ENCODE assay signal across 9 mouse cellular contexts in genomic region chr1:21074231-21074630, GRCm38 (mm10). TPM values are rescaled to one million over a fixed set of nuclear protein-coding genes. Genes with fewer than 3 reads are reported as not detected.
DNase-seq lines count a peak whose midpoint lies in the region; ATAC-seq and TF ChIP-seq lines count a peak whose summit lies in the region.
"Had no signal": no experiment of that assay in that cellular context is flagged by ENCODE, and none has a peak within 500 bp of the region (broad histone marks: within the 10 kb centered on the region; RNA-seq: fewer than 3 reads in every experiment).

No protein-coding gene starts in this region.

- intact Hi-C loops in heart, postnatal 36 days (cut with DNase I): no loop called here

- DNase-seq in heart, embryonic 10.5 days (ENCODE audit: low spot score): peak; percentile 88
- DNase-seq in heart, postnatal 36 days: no peak
- peak; percentile 87 for DNase-seq in brain, embryonic 14.5 days (ENCODE audit: low read depth)
- DNase-seq in layer of hippocampus, postnatal 10 days (ENCODE audit: low spot score in 2 of 2): peak; percentile 48 to 66
- no peak for DNase-seq in B cell, adult 2 months
- no peak for DNase-seq in spleen, postnatal 10 days (ENCODE audit: low spot score in 2 of 2)

- peaks cover 75% of the 10 kb centered on the region for H3K4me1 ChIP-seq in heart, embryonic 10.5 days
- H3K4me1 ChIP-seq in heart, embryonic 14.5 days (ENCODE audit: control insufficient read depth in 2 of 2, insufficient read depth in 2 of 2, low read length in 2 of 2): peaks cover 41 to 63% of the 10 kb centered on the region in 2 experiments
- H3K4me1 ChIP-seq in liver, embryonic 12.5 days: peaks cover 34% of the 10 kb centered on the region

- peak overlapping the region; percentile 74 for H3K27ac ChIP-seq in heart, embryonic 10.5 days
- peak overlapping the region; percentile 20 to 23; a peak in 3 of 4 replicates for H3K27ac ChIP-seq in heart, embryonic 14.5 days (replicated peaks in 1 of 2; ENCODE audit: control insufficient read depth in 1 of 2, insufficient read depth in 1 of 2, low read depth in 2 of 2, low read length in 2 of 2)
- no peak overlapping the region for H3K27ac ChIP-seq in liver, embryonic 12.5 days

- no peak overlapping the region for H3K4me3 ChIP-seq in heart, embryonic 10.5 days
- H3K4me3 ChIP-seq in heart, embryonic 14.5 days (ENCODE audit: control insufficient read depth in 1 of 2, insufficient read depth in 1 of 2, low read depth in 1 of 2, low read length in 2 of 2): no peak overlapping the region
- no peak overlapping the region for H3K4me3 ChIP-seq in liver, embryonic 12.5 days

- TF ChIP-seq CTCF in brain, embryonic 14.5 days (IDR thresholded peaks at IDR 0.05; ENCODE audit: borderline replicate concordance, extremely low read depth, insufficient read depth, insufficient read length): peak; percentile 10; the same call in 1 of the 2 replicates

- 47% methylated on average over 5 of the region's 5 CpGs for WGBS in heart, embryonic 10.5 days
- 30% methylated on average over 5 of the region's 5 CpGs for WGBS in heart, embryonic 14.5 days
- WGBS in liver, embryonic 12.5 days (ENCODE audit: insufficient replicate concordance): 78% methylated on average over 5 of the region's 5 CpGs

- 0 out of 2 replicates have a peak, but pooled peaks cover 5% of the 10 kb centered on the region for H3K36me3 ChIP-seq in heart, embryonic 10.5 days
- H3K36me3 ChIP-seq in heart, embryonic 14.5 days (ENCODE audit: control insufficient read depth, insufficient read depth, low read length): no peaks in the 10 kb centered on the region
- H3K36me3 ChIP-seq in liver, embryonic 12.5 days: no peaks in the 10 kb centered on the region

- H3K9ac ChIP-seq in heart, embryonic 14.5 days (ENCODE audit: low read length): no peak overlapping the region
- no peak overlapping the region for H3K9ac ChIP-seq in liver, embryonic 12.5 days

- peak overlapping the region; percentile 7 for H3K4me2 ChIP-seq in heart, embryonic 14.5 days (ENCODE audit: low read length)
- H3K4me2 ChIP-seq in liver, embryonic 12.5 days: no peak overlapping the region

- no peak for ATAC-seq in heart, embryonic 14.5 days (ENCODE audit: insufficient number of reproducible peaks, insufficient read depth, low FRiP score, low read depth)
- ATAC-seq in liver, embryonic 12.5 days: no peak

- no peaks in the 10 kb centered on the region for H3K27me3 ChIP-seq in heart, embryonic 10.5 days (ENCODE audit: insufficient read depth, poor library complexity, severe bottlenecking)
- H3K27me3 ChIP-seq in heart, embryonic 14.5 days (ENCODE audit: control insufficient read depth, insufficient read depth, low read length): no peaks in the 10 kb centered on the region
- H3K27me3 ChIP-seq in liver, embryonic 12.5 days (replicated peaks): peaks cover 18% of the 10 kb centered on the region
- H3K27me3 ChIP-seq: CH12.LX had no signal

- H3K9me3 ChIP-seq in heart, embryonic 10.5 days: no peaks in the 10 kb centered on the region
- no peaks in the 10 kb centered on the region for H3K9me3 ChIP-seq in heart, embryonic 14.5 days (ENCODE audit: control insufficient read depth, low read length)
- no peaks in the 10 kb centered on the region for H3K9me3 ChIP-seq in liver, embryonic 12.5 days (replicated peaks)

- TF ChIP-seq POLR2A in brain, embryonic 14.5 days (IDR thresholded peaks at IDR 0.05; ENCODE audit: borderline replicate concordance, extremely low read depth, insufficient read depth, insufficient read length, poor library complexity, severe bottlenecking): no peak

RNA-seq across cellular contexts. Expression of gene Tram2, which starts 4.8 kb away (rescaled TPM):
- polyA plus RNA-seq in heart, embryonic 10.5 days (2016; fragmentation: Nextera tagmentation; extraction: Ambion mirVana): 5.2 and 5.8 TPM in 2 replicates
- 1 to 10 TPM; 5.7 to 7.3 TPM for total RNA-seq in heart, postnatal 36 days (2021)
- polyA plus RNA-seq in brain, embryonic 14.5 days (2012; rRNA removed): 4.3 and 5.2 TPM in 2 replicates
- 4.8 and 5.0 TPM in 2 replicates for polyA plus RNA-seq in heart, embryonic 14.5 days (2014; fragmentation: Nextera tagmentation; extraction: Ambion mirVana)
- total RNA-seq in layer of hippocampus, postnatal 10 days (2021): 1 to 10 TPM; 2.4 to 2.8 TPM
- polyA plus RNA-seq in liver, embryonic 12.5 days (2016; fragmentation: Nextera tagmentation; extraction: Ambion mirVana): 1.6 and 1.7 TPM in 2 replicates

Comparison
In these comparisons a context has a peak if more than half of its experiments do, and no peak if none do; other contexts are left out.
1. DNase-seq: peak in heart, embryonic 10.5 days (single experiment), brain, embryonic 14.5 days (single experiment) and layer of hippocampus, postnatal 10 days (2 of 2); none in heart, postnatal 36 days (0 of 2), B cell, adult 2 months (0 of 2) and spleen, postnatal 10 days (0 of 2).